Mouse (Mus musculus) CH12.LX (cell line): Measurements from ENCODE around the gene 4922502D21Rik. TPM values are rescaled to one million over a fixed set of nuclear protein-coding genes. Genes with fewer than 3 reads are reported as not detected.

Experiments used
- DNase-seq: peaks from one replicate; pipeline ENCODE4 v3.0.0-alpha.2; 2013; ENCODE audit errors: extremely low read depth
- H3K27ac ChIP-seq: 2 replicates; pipeline ENCODE4 v1.5.1; 2012; ENCODE audit warnings: low read depth, mild to moderate bottlenecking, control low read depth, moderate library complexity; ENCODE audit not compliant: insufficient read depth
- H3K27me3 ChIP-seq: replicated peaks from 2 replicates; pipeline ENCODE3; 2012; ENCODE audit warnings: inconsistent platforms
- H3K36me3 ChIP-seq, 2 experiments: replicated peaks in 1 of 2; 2 replicates each; pipeline versions ENCODE3 to v1.6.1; 2012; ENCODE audit warnings: inconsistent platforms in 1 of 2, low read length in 1 of 2, mild to moderate bottlenecking in 1 of 2, mixed read lengths in 1 of 2, moderate library complexity in 1 of 2; ENCODE audit not compliant: control insufficient read depth in 1 of 2, insufficient read depth in 1 of 2
- H3K4me1 ChIP-seq, 2 experiments: 2 replicates each; pipeline ENCODE4 v1.6.1; 2012; ENCODE audit warnings: inconsistent platforms in 1 of 2, moderate library complexity in 1 of 2; ENCODE audit not compliant: insufficient read depth in 2 of 2, control insufficient read depth in 1 of 2
- H3K4me2 ChIP-seq: 2 replicates; pipeline ENCODE4 v1.6.1; 2012; ENCODE audit warnings: low read depth, mild to moderate bottlenecking, control low read depth; ENCODE audit not compliant: poor library complexity, insufficient read depth, severe bottlenecking
- H3K4me3 ChIP-seq, 3 experiments: fragments of 150-350 bp in 1 of 3; sonication (generic) in 1 of 3; replicated peaks in 1 of 3; 2 replicates each; pipeline versions ENCODE3 to v1.5.1; 2011 to 2012; ENCODE audit warnings: low read depth in 2 of 3, low read length in 2 of 3, mild to moderate bottlenecking in 2 of 3, moderate library complexity in 2 of 3, control low read depth in 1 of 3, improper control_type of control experiment in 1 of 3, inconsistent platforms in 1 of 3, mixed read lengths in 1 of 3; ENCODE audit not compliant: poor library complexity in 1 of 3
- H3K79me2 ChIP-seq: replicated peaks from 2 replicates; pipeline ENCODE4 v1.6.1; 2012; ENCODE audit warnings: mild to moderate bottlenecking, moderate library complexity; ENCODE audit not compliant: control insufficient read depth, poor library complexity, insufficient read depth, severe bottlenecking; ENCODE audit errors: extremely low read depth
- H3K9ac ChIP-seq: 2 replicates; pipeline ENCODE4 v1.6.1; 2012; ENCODE audit warnings: low read depth, mild to moderate bottlenecking, control low read depth, moderate library complexity; ENCODE audit not compliant: insufficient read depth
- H3K9me3 ChIP-seq: replicated peaks from 2 replicates; pipeline ENCODE3; 2012; ENCODE audit warnings: low read length, inconsistent platforms, mixed read lengths
- BHLHE40 ChIP-seq: IDR thresholded peaks from 2 replicates; pipeline ENCODE4 v1.6.1; 2011; ENCODE audit warnings: mild to moderate bottlenecking, low read depth, low read length, improper control_type of control experiment
- CHD2 ChIP-seq: IDR thresholded peaks from 2 replicates; pipeline ENCODE4 v1.6.1; 2011; ENCODE audit warnings: low read length, improper control_type of control experiment
- CTCF ChIP-seq, 2 experiments: IDR thresholded peaks in 1 of 2; conservative IDR thresholded peaks in 1 of 2; 2 replicates each; pipeline ENCODE4 v1.5.1; 2011 to 2012; ENCODE audit warnings: low read depth in 2 of 2, low read length in 2 of 2, improper control_type of control experiment in 1 of 2, inconsistent platforms in 1 of 2, mild to moderate bottlenecking in 1 of 2, moderate library complexity in 1 of 2
- EP300 ChIP-seq: IDR thresholded peaks from 2 replicates; pipeline ENCODE4 v1.6.1; 2011; ENCODE audit warnings: low read length, improper control_type of control experiment
- ETS1 ChIP-seq: conservative IDR thresholded peaks from 2 replicates; pipeline ENCODE4 v1.6.1; 2012; ENCODE audit warnings: low read depth, mild to moderate bottlenecking, inconsistent platforms, low read length, improper control_type of control experiment, moderate library complexity
- HCFC1 ChIP-seq: IDR thresholded peaks from 2 replicates; pipeline ENCODE4 v1.6.1; 2012; ENCODE audit warnings: low read depth, mild to moderate bottlenecking, inconsistent platforms, low read length, improper control_type of control experiment
- IRF4 ChIP-seq: IDR thresholded peaks from 2 replicates; pipeline ENCODE4 v1.6.1; 2014; ENCODE audit warnings: low read depth, mild to moderate bottlenecking, inconsistent platforms, low read length, improper control_type of control experiment
- JUN ChIP-seq: IDR thresholded peaks from 2 replicates; pipeline ENCODE4 v1.6.1; 2011; ENCODE audit warnings: low read depth, mild to moderate bottlenecking, low read length, improper control_type of control experiment, moderate library complexity; ENCODE audit not compliant: insufficient read depth
- MAFK ChIP-seq: IDR thresholded peaks from 2 replicates; pipeline ENCODE4 v1.6.1; 2011; ENCODE audit warnings: low read length, improper control_type of control experiment; ENCODE audit not compliant: insufficient replicate concordance
- MAX ChIP-seq: IDR thresholded peaks from 2 replicates; pipeline ENCODE4 v1.6.1; 2011; ENCODE audit warnings: low read length, improper control_type of control experiment
- MAZ ChIP-seq: IDR thresholded peaks from 2 replicates; pipeline ENCODE4 v1.6.1; 2012; ENCODE audit warnings: low read depth, mild to moderate bottlenecking, inconsistent platforms, low read length, improper control_type of control experiment, moderate library complexity
- MEF2A ChIP-seq: IDR thresholded peaks from 2 replicates; pipeline ENCODE4 v1.6.1; 2014; ENCODE audit warnings: low read depth, mild to moderate bottlenecking, inconsistent platforms, low read length, improper control_type of control experiment, borderline replicate concordance
- MYC ChIP-seq: IDR thresholded peaks from 2 replicates; pipeline ENCODE4 v1.6.1; 2011; ENCODE audit warnings: low read depth, mild to moderate bottlenecking, improper control_type of control experiment, low read length
- NELFE ChIP-seq: IDR thresholded peaks from 2 replicates; pipeline ENCODE4 v1.6.1; 2011; ENCODE audit warnings: low read depth, low read length, improper control_type of control experiment
- POLR2A ChIP-seq: IDR thresholded peaks from 2 replicates; pipeline ENCODE4 v1.6.1; 2011; ENCODE audit warnings: low read depth, mild to moderate bottlenecking, improper control_type of control experiment, low read length
- POLR2AphosphoS2 ChIP-seq: IDR thresholded peaks from 2 replicates; pipeline ENCODE4 v1.6.1; 2011; ENCODE audit warnings: low read depth, low read length, improper control_type of control experiment
- RCOR1 ChIP-seq: conservative IDR thresholded peaks from 2 replicates; pipeline ENCODE4 v1.6.1; 2012; ENCODE audit warnings: low read depth, mild to moderate bottlenecking, inconsistent platforms, low read length, improper control_type of control experiment
- SIN3A ChIP-seq: IDR thresholded peaks from 2 replicates; pipeline ENCODE4 v1.6.1; 2012; ENCODE audit warnings: low read length, improper control_type of control experiment, inconsistent platforms
- SMC3 ChIP-seq: IDR thresholded peaks from 2 replicates; pipeline ENCODE4 v1.6.1; 2011; ENCODE audit warnings: low read depth, low read length, improper control_type of control experiment
- TBP ChIP-seq: conservative IDR thresholded peaks from 2 replicates; pipeline ENCODE4 v1.6.1; 2011; ENCODE audit warnings: low read depth, low read length, improper control_type of control experiment
- TCF12 ChIP-seq: IDR thresholded peaks from 2 replicates; pipeline ENCODE4 v1.6.1; 2014; ENCODE audit warnings: low read depth, mild to moderate bottlenecking, inconsistent platforms, low read length, improper control_type of control experiment
- USF2 ChIP-seq: conservative IDR thresholded peaks from 2 replicates; pipeline ENCODE4 v1.6.1; 2011; ENCODE audit warnings: low read depth, low read length, improper control_type of control experiment
- ZMIZ1 ChIP-seq: IDR thresholded peaks from 2 replicates; pipeline ENCODE4 v1.6.1; 2012; ENCODE audit warnings: low read depth, mild to moderate bottlenecking, inconsistent platforms, low read length, improper control_type of control experiment
- ZNF384 ChIP-seq: IDR thresholded peaks from 2 replicates; pipeline ENCODE4 v1.6.1; 2012; ENCODE audit warnings: low read depth, low read length, improper control_type of control experiment, inconsistent platforms
- dilution Hi-C: fragments of 300-500 bp; cut with MboI; formaldehyde crosslinking; loops from 2 replicates; pipeline ENCODE4 v1.14.3; 2020; ENCODE audit warnings: low sequenced_read_pairs; ENCODE audit not compliant: extremely low pct_unique_long_range_greater_than_20kb, extremely low pct_ligation_motif_present
- in situ Hi-C: fragments of 300-500 bp; cut with MboI; formaldehyde crosslinking; loops from 3 replicates; pipeline ENCODE4 v1.14.3; 2019; ENCODE audit warnings: low sequenced_read_pairs, low pct_ligation_motif_present, low pct_unique_long_range_greater_than_20kb, mixed read lengths
- polyA plus RNA-seq: library from polyadenylated mRNA; unstranded; fragments of >175 nt; gene quantifications from 2 replicates; pipeline ENCODE4 v1.2.1, GENCODE M21; 2012; ENCODE audit warnings: low read depth; ENCODE audit not compliant: insufficient read length
- total RNA-seq, 2 experiments: library from RNA; depleted of rRNA; stranded (reverse); fragments of 300-350 nt in 1 of 2; fragments of >200 nt in 1 of 2; gene quantifications; 2 replicates each; pipeline ENCODE4 v1.2.3; 2012 to 2014

The 4922502D21Rik gene
- total and polyA plus RNA-seq, 3 experiments, result 0.23 to 2.8 (median 0.46) TPM

DNA sequence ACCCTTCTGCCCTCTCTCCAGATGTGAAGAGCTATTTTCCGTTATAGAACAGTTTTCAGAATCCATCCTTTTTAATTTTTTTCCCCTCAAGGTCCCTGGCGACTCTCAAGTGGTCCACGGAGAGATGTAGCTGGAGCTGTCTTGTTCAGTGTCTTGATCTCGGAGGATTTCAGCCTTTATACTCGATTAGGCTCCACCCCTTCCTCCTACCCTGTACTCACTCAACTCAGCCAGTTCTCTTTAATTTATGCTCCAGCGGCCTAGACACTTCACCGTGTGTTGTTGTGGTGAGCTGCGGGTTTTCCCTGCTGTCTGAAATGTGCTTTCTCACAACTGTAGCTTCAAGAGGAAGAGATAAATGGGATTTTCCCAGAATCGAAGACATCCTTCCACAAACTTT lies 56.4 kb downstream of the 4922502D21Rik start, which contains the start of gene Cd69:
Gene Cd69 (minus strand): TSS at position 217 of the 400 bp plus-strand sequence.
- peak within 1 kb of the TSS; percentile 77 to 96 (median 90) for H3K4me3 ChIP-seq
- TF ChIP-seq MAZ, result no peak; the same call in 1 of the 2 replicates
- no peak for TF ChIP-seq CTCF (conservative IDR thresholded peaks at IDR 0.05 in 1 of 2, IDR thresholded peaks at IDR 0.05 in 1 of 2; ENCODE audit: low read depth in 2 of 2, low read length in 2 of 2)
- peak; percentile 22 for TF ChIP-seq SMC3
- TF ChIP-seq POLR2A, result peak; percentile 100
- TF ChIP-seq NELFE, result peak; percentile 100
- peak; percentile 29; the same call in 1 of the 2 replicates for TF ChIP-seq HCFC1
- peak; percentile 88 for TF ChIP-seq ETS1
- TF ChIP-seq SIN3A, result peak; percentile 80
- no peak for TF ChIP-seq CHD2
- peak; percentile 73 for TF ChIP-seq BHLHE40
- peak; percentile 68 for TF ChIP-seq MYC
- peak; percentile 27; the same call in 1 of the 2 replicates for TF ChIP-seq JUN
- TF ChIP-seq MAX, result peak; percentile 52; the same call in 1 of the 2 replicates
- TF ChIP-seq MAFK, result 0 out of 2 replicates have a peak, but pooled peaks have one; percentile 59
- TF ChIP-seq RCOR1, result no peak
- TF ChIP-seq TBP, result peak; percentile 99
- TF ChIP-seq ZMIZ1, result peak; percentile 99
- TF ChIP-seq ZNF384, result peak; percentile 59
- TF ChIP-seq TCF12, result peak; percentile 89
- TF ChIP-seq POLR2AphosphoS2, result peak; percentile 98
- TF ChIP-seq USF2, result no peak
- TF ChIP-seq MEF2A, result peak; percentile 87
- peak; percentile 48; the same call in 1 of the 2 replicates for TF ChIP-seq EP300
- TF ChIP-seq IRF4, result peak; percentile 67; the same call in 1 of the 2 replicates
- TF ChIP-seq, all 38 proteins: peak for 19

More for the DNA sequence above, 56.4 kb downstream of the 4922502D21Rik start, which contains the start of gene Cd69:
- peak within 1 kb of the TSS; percentile 96 for H3K27ac ChIP-seq
- H3K36me3 ChIP-seq, result peaks cover 13 to 26% of the 10 kb centered on the region in 2 experiments
- peaks cover 6 to 25% of the 10 kb centered on the region in 2 experiments for H3K4me1 ChIP-seq
- H3K9ac ChIP-seq, result peak within 1 kb of the TSS; percentile 98
- H3K27me3 ChIP-seq, result no peaks in the 10 kb centered on the region
- in situ Hi-C loops, result no loop called here
- H3K4me2 ChIP-seq, result peak within 1 kb of the TSS; percentile 74
- H3K9me3 ChIP-seq, result no peaks in the 10 kb centered on the region
- dilution Hi-C loops, result no loop called here
- peaks cover 37% of the 10 kb centered on the region for H3K79me2 ChIP-seq
- DNase-seq, result peak; percentile 98
